Mouse (Mus musculus) gastrocnemius, postnatal 36 days (tissue): ENCODE measurements around the gene H2-M5. TPM values are rescaled to one million over a fixed set of nuclear protein-coding genes. Genes with fewer than 3 reads are reported as not detected.
A peak's percentile ranks its signal among the peaks of the same experiment; 100 is the strongest.

Experiments
- DNase-seq, 2 experiments: peaks; one replicate each; pipeline ENCODE4 v3.0.0; 2022
- intact Hi-C: fragments of 180-260 bp; cut with DNase I; formaldehyde crosslinking; loops from one replicate; pipeline ENCODE4 v1.15.1; 2025
- total RNA-seq, 2 experiments: library from RNA; stranded (reverse); gene quantifications; 2 replicates each; pipeline ENCODE4 v1.2.3; 2021

Gene H2-M5
- total RNA-seq, 2 experiments from 2014 or later: 0.10 TPM; not detected in 1

DNA sequence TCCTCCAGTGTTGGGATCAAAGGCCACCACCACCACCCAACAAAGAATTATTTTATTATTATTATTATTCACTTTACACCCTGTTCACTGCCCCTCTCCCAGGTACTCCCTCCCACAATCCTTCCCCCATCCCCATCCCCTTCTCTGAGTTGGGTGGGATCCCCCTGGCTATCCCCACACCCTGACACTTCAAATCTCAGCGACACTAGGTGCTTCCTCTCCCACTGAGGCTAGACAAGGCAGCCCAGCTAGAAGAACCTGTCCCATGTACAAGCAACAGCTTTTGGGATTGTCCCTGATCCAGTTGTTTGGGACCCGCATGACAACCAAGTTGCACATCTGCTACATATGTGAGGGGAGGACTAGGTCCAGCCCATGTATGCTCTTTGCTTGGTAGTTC is 36.7 kb downstream of the H2-M5 start:
- intact Hi-C loops: no loop called here
- DNase-seq: no peak

- intact Hi-C loops: no loop called here
- DNase-seq: peak; percentile 85 to 93
These were observed 38.1 kb downstream of the H2-M5 start, which contains the start of gene Ppp1r11 for GRCm38 (mm10) chr17:36950981-36951947. Ppp1r11 (minus strand) TSS chr17:36951741.

DNA sequence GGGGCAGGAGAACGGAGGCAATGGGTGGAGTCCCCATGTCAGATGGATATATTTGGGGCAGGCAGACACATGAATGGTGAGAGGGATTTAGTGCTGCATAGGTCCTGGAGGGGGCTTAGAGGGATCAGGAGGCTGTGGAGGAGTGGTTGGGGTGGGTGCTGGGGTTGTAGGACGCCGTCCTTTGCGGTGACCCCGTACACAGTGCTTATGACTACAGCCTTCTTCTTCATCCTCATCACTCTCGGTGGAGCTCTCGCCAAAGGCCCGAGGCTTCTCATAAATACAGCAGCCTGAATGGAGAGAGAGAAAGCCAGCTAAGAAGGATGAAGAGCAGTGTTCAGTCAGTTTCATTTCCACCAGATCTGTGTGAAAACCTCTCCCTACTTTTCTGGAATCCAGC is 40.1 kb downstream of the H2-M5 start:
- no peak for DNase-seq
- intact Hi-C loops: no loop called here

GRCm38 (mm10) chr17:36948286-36948685 is 41.1 kb downstream of the H2-M5 start:
- intact Hi-C loops: no loop called here

GRCm38 (mm10) chr17:36947051-36947819 is 42.1 kb downstream of the H2-M5 start:
- DNase-seq: peak; percentile 17 to 34
- intact Hi-C loops: no loop called here

More at GRCm38 (mm10) chr17:36948286-36948685, 41.1 kb downstream of the H2-M5 start:
- no peak for DNase-seq

DNA sequence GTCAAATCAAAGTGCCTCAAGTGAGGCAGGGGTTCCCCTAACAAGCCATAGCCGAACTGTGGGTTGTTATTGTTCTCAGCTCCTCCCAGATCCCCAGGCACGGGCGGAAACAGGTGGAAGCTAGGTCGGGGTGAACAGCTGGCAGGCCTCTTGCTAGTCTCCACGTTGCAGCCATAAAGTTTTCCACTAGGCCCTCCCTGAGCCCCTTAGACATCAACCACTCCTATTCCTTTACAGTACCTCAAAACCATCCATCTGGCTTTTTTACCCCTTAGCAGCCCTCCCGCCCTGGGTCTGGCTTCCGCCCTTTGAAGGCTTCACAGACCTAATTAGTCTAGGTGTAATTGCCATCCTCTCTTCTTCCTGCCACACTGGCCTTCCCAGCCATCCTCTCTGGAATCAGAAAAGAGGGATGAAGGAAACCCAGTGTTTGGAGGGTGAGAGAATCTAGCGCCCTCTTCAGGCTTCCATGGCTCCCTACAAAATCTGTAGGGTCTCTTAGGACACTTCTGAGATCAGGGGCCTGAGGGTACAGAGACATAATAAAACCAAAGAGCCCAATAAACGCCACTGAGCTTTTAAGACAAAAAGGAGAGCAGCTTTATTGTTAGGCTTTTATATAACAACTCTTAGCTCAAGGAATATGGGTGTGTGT is 45.1 kb downstream of the H2-M5 start:
- DNase-seq: no peak
- intact Hi-C loops: no loop called here

DNA sequence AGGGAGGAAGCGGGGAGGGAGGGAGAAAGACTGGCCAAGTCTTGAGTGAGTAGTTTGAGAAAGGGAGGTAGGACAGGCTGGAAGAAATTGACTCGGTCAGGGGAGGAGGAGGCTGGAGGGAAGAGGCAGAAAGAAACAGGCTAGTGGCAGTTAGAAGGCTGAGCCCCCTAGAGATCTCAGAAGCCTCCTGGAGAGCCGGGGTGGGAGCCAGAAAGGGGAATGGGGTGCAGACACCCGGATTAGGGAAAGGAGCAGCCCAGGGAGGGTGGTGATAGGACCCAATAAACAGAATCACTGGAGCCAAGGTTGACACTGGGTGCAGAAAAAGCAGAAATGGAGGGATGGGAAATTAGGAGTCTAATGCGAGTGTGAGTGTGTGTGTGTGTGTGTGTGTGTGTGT is 45.6 kb downstream of the H2-M5 start:
- no peak for DNase-seq
- intact Hi-C loops: no loop called here

GRCm38 (mm10) chr17:36942791-36943471 is 46.4 kb downstream of the H2-M5 start, which contains the start of gene Rnf39:
Rnf39 (plus strand) TSS chr17:36942918.
- intact Hi-C loops: no loop called here
- no peak for DNase-seq

- peak in 1 of 2 experiments; percentile 19 for DNase-seq
- intact Hi-C loops: no loop called here
These were observed 46.9 kb downstream of the H2-M5 start for GRCm38 (mm10) chr17:36942391-36942790.

- no peak for DNase-seq
- intact Hi-C loops: no loop called here
These were observed 51.3 kb downstream of the H2-M5 start for GRCm38 (mm10) chr17:36938056-36938455.

Other genes starting within 250 kb of the H2-M5 start
- not detected for gene H2-M10.5, start 216.6 kb downstream of the H2-M5 start, total RNA-seq
- gene H2-M10.6, start 177.4 kb downstream of the H2-M5 start, total RNA-seq: not detected
- gene Trim26, start 152.4 kb downstream of the H2-M5 start, total RNA-seq: 10 to 100 TPM; 17.1 to 18.8 TPM
- gene Trim15, start 122.3 kb downstream of the H2-M5 start, total RNA-seq: not detected
- not detected for gene Trim10, start 120.0 kb downstream of the H2-M5 start, total RNA-seq
- not detected for gene Trim40, start 99.4 kb downstream of the H2-M5 start, total RNA-seq
- not detected for gene Trim31, start 91.4 kb downstream of the H2-M5 start, total RNA-seq
- not detected for gene Rnf39, start 46.6 kb downstream of the H2-M5 start, total RNA-seq
- gene Ppp1r11, start 37.8 kb downstream of the H2-M5 start, total RNA-seq: 10 to 100 TPM; 48.0 to 56.2 TPM
- 10 to 100 TPM; 16.1 to 17.7 TPM for gene Znrd1, start 31.0 kb downstream of the H2-M5 start, total RNA-seq
- 10 to 100 TPM; 16.1 to 17.2 TPM for gene Znrd1as, start 30.9 kb downstream of the H2-M5 start, total RNA-seq
- not detected for gene 2410137M14Rik, start 8.3 kb downstream of the H2-M5 start, total RNA-seq
- under 1 TPM; 0.23 to 0.59 TPM for gene Zfp57, start 11.6 kb upstream of the H2-M5 start, total RNA-seq
- gene Mog, start 33.9 kb upstream of the H2-M5 start, total RNA-seq: not detected
- 1 to 10 TPM; 8.0 to 8.1 TPM for gene Gabbr1, start 56.4 kb upstream of the H2-M5 start, total RNA-seq
- not detected for gene Olfr90, start 99.0 kb upstream of the H2-M5 start, total RNA-seq
- gene Olfr91, start 108.7 kb upstream of the H2-M5 start, total RNA-seq: not detected
- gene Olfr92, start 130.6 kb upstream of the H2-M5 start, total RNA-seq: not detected
- not detected for gene Olfr93, start 172.0 kb upstream of the H2-M5 start, total RNA-seq
- gene Ubd, start 204.4 kb upstream of the H2-M5 start, total RNA-seq: under 1 TPM in 1 of 2 experiments, not detected in 1; 0.28 TPM
- not detected for gene Olfr94, start 211.5 kb upstream of the H2-M5 start, total RNA-seq
- gene Olfr95, start 223.6 kb upstream of the H2-M5 start, total RNA-seq: not detected
- not detected for gene Olfr96, start 230.6 kb upstream of the H2-M5 start, total RNA-seq
- not detected for gene Olfr97, start 247.8 kb upstream of the H2-M5 start, total RNA-seq